Mouse (Mus musculus) limb, embryonic 13.5 days (tissue): ENCODE results near the gene Arhgap23. TPM values are rescaled to one million over a fixed set of nuclear protein-coding genes. Genes with fewer than 3 reads are reported as not detected.

Source experiments
- polyA plus RNA-seq: library from polyadenylated mRNA; unstranded; fragments of >200 nt; fragmentation: Nextera tagmentation; extraction: Ambion mirVana; gene quantifications from 2 replicates; pipeline ENCODE4 v1.2.1, GENCODE M21; 2015

Gene Arhgap23
- polyA plus RNA-seq, 1 experiment from 2014 or later = 7.2 TPM

Other genes starting within 250 kb of the Arhgap23 start
- 57.3 and 59.2 TPM in 2 replicates for gene Kpnb1, start 227.7 kb upstream of the Arhgap23 start, polyA plus RNA-seq
- 90.8 and 96.0 TPM in 2 replicates for gene Npepps, start 134.9 kb upstream of the Arhgap23 start, polyA plus RNA-seq
- gene Mrpl45, start 99.8 kb upstream of the Arhgap23 start, polyA plus RNA-seq = 42.5 and 45.8 TPM in 2 replicates
- gene Gpr179, start 63.5 kb upstream of the Arhgap23 start, polyA plus RNA-seq = 0.04 and 0.09 TPM in 2 replicates
- 4.4 and 4.9 TPM in 2 replicates for gene Socs7, start 53.0 kb upstream of the Arhgap23 start, polyA plus RNA-seq
- gene 4933428G20Rik, start 84.8 kb downstream of the Arhgap23 start, polyA plus RNA-seq = 1.1 and 1.5 TPM in 2 replicates
- 0.32 and 0.48 TPM in 2 replicates for gene Srcin1, start 160.7 kb downstream of the Arhgap23 start, polyA plus RNA-seq
- gene Epop, start 214.2 kb downstream of the Arhgap23 start, polyA plus RNA-seq = 3.5 and 4.6 TPM in 2 replicates
- gene Mllt6, start 247.9 kb downstream of the Arhgap23 start, polyA plus RNA-seq = 2.9 and 3.3 TPM in 2 replicates